Mouse (Mus musculus): Measurements from ENCODE around the gene Cyp4f13. TPM values are rescaled to one million over a fixed set of nuclear protein-coding genes. Genes with fewer than 3 reads are reported as not detected.

Gene Cyp4f13
- polyA plus RNA-seq (2012; rRNA removed) = 60.1 and 94.9 TPM in 2 replicates

- peak; percentile 99 for DNase-seq (ENCODE audit: low read depth, low spot score)
- 2% methylated on average over 12 of the region's 12 CpGs for WGBS
Measured at GRCm38 (mm10) chr17:32947215-32947914, at the start of gene Cyp4f13. Cyp4f13 (minus strand) TSS chr17:32947402.

- peak; percentile 89 for DNase-seq (ENCODE audit: low read depth, low spot score)
- under 1% methylated on average over 21 of the region's 21 CpGs for WGBS
Measured at GRCm38 (mm10) chr17:32992699-32993474, 45.7 kb upstream of the Cyp4f13 start, which contains the start of gene Zfp952. Zfp952 (plus strand) TSS chr17:32993129.

GRCm38 (mm10) chr17:32991965-32992698 lies 44.9 kb upstream of the Cyp4f13 start:
- peak; percentile 6 for DNase-seq (ENCODE audit: low read depth, low spot score)
- WGBS = 63% methylated on average over 12 of the region's 12 CpGs

- no peak for DNase-seq (ENCODE audit: low read depth, low spot score)
- 70% methylated on average over 4 of the region's 4 CpGs for WGBS
Measured at GRCm38 (mm10) chr17:32986301-32986700, 39.1 kb upstream of the Cyp4f13 start.

GRCm38 (mm10) chr17:32981361-32981760 lies 34.2 kb upstream of the Cyp4f13 start:
- no peak for DNase-seq (ENCODE audit: low read depth, low spot score)
- 83% methylated on average over 4 of the region's 4 CpGs for WGBS

- under 1% methylated on average over 33 of the region's 33 CpGs for WGBS
Measured at GRCm38 (mm10) chr17:32965623-32966290, 18.6 kb upstream of the Cyp4f13 start, which contains the start of gene Zfp472. Zfp472 (plus strand) TSS chr17:32965814.

GRCm38 (mm10) chr17:32965253-32965622 lies 18.0 kb upstream of the Cyp4f13 start:
- under 1% methylated on average over 14 of the region's 14 CpGs for WGBS
- DNase-seq (ENCODE audit: low read depth, low spot score) = no peak

More at GRCm38 (mm10) chr17:32965623-32966290, 18.6 kb upstream of the Cyp4f13 start, which contains the start of gene Zfp472:
- peak; percentile 91 for DNase-seq (ENCODE audit: low read depth, low spot score)

- 19% methylated on average over 16 of the region's 16 CpGs for WGBS
- peak; percentile 80 for DNase-seq (ENCODE audit: low read depth, low spot score)
Measured at GRCm38 (mm10) chr17:32951441-32951840, 4.2 kb upstream of the Cyp4f13 start.

GRCm38 (mm10) chr17:32951006-32951405 lies 3.8 kb upstream of the Cyp4f13 start:
- WGBS = 73% methylated on average over 11 of the region's 11 CpGs
- no peak for DNase-seq (ENCODE audit: low read depth, low spot score)

GRCm38 (mm10) chr17:32950136-32950535 lies 2.9 kb upstream of the Cyp4f13 start:
- DNase-seq (ENCODE audit: low read depth, low spot score) = no peak
- WGBS = 80% methylated on average over 3 of the region's 3 CpGs

GRCm38 (mm10) chr17:32946716-32947115 lies 486 bp downstream of the Cyp4f13 start:
- WGBS = 15% methylated on average over 9 of the region's 9 CpGs

GRCm38 (mm10) chr17:32944402-32945035 lies 2.7 kb downstream of the Cyp4f13 start:
- WGBS = 51% methylated on average over 3 of the region's 3 CpGs
- no peak for DNase-seq (ENCODE audit: low read depth, low spot score)

More at GRCm38 (mm10) chr17:32946716-32947115, 486 bp downstream of the Cyp4f13 start:
- no peak for DNase-seq (ENCODE audit: low read depth, low spot score)

GRCm38 (mm10) chr17:32943661-32944060 lies 3.5 kb downstream of the Cyp4f13 start:
- no peak for DNase-seq (ENCODE audit: low read depth, low spot score)

GRCm38 (mm10) chr17:32939831-32940230 lies 7.4 kb downstream of the Cyp4f13 start:
- 73% methylated on average over 4 of the region's 4 CpGs for WGBS
- no peak for DNase-seq (ENCODE audit: low read depth, low spot score)

More at GRCm38 (mm10) chr17:32943661-32944060, 3.5 kb downstream of the Cyp4f13 start:
- 90% methylated on average over 3 of the region's 3 CpGs for WGBS

GRCm38 (mm10) chr17:32927803-32928202 lies 19.4 kb downstream of the Cyp4f13 start:
- 33% methylated on average over 5 of the region's 5 CpGs for WGBS
- DNase-seq (ENCODE audit: low read depth, low spot score) = peak; percentile 76

- 9% methylated on average over 32 of the region's 32 CpGs for WGBS
- no peak for DNase-seq (ENCODE audit: low read depth, low spot score)
Measured at GRCm38 (mm10) chr17:32924658-32925312, 22.4 kb downstream of the Cyp4f13 start.

- 81% methylated on average over 1 of the region's 1 CpGs for WGBS
- no peak for DNase-seq (ENCODE audit: low read depth, low spot score)
Measured at GRCm38 (mm10) chr17:32923681-32924080, 23.5 kb downstream of the Cyp4f13 start.

- peak; percentile 75 for DNase-seq (ENCODE audit: low read depth, low spot score)
- 11% methylated on average over 2 of the region's 2 CpGs for WGBS
Measured at GRCm38 (mm10) chr17:32919123-32919522, 28.1 kb downstream of the Cyp4f13 start.
